Mouse (Mus musculus): ENCODE measurements around the gene Lyar. TPM values are rescaled to one million over a fixed set of nuclear protein-coding genes. Genes with fewer than 3 reads are reported as not detected.

Lyar gene
- 32.1 TPM for total RNA-seq (2023)

GRCm38 (mm10) chr5:38220328-38220912, at the start of gene Lyar, which contains the start of gene Zbtb49:
TSS of gene Lyar (plus strand) at chr5:38220470.
TSS of gene Zbtb49 (minus strand) at chr5:38220457.

DNA sequence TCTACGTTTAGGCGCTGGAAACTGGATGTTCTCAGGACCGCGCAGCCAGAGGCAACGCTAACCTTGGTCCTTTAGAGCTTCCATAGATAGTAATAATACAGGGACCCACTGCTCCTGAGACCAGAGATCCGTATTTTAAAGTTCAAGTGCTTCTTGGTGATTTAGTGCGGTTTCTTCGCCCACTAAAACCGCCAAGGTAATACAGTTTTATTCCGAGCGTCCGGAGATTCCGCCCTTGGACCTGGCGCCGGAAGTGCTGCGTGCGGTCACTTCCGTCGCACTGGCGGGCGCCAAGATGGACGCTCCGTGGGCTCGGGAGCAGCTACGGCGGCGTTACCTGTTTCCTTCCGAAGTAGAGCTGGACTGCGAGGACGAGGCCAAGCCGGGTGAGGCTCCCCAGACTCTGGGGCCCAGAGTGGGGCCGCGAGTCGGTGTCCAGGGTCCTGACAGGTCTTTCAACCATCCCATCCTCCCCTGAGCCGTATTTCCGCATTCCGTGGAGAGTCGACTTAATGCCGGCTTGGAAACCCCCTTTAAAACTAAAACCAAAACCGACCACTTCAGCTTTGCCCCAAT, 39.9 kb downstream of the Lyar start, which contains the start of gene Tmem128:
Tmem128 (plus strand) TSS at position 79 of the 576 bp plus-strand sequence.

GRCm38 (mm10) chr5:38275771-38276170, 55.5 kb downstream of the Lyar start, which contains the start of gene Otop1:
TSS of gene Otop1 (plus strand) at chr5:38275972.

Other genes with a start within 250 kb of the Lyar start
- gene Stx18, start 181.7 kb upstream of the Lyar start, total RNA-seq (2023): 24.7 TPM
- not detected for gene Nsg1, start 60.6 kb upstream of the Lyar start, total RNA-seq (2023)
- 17.9 TPM for gene Zbtb49, start within 50 bp of the Lyar start, total RNA-seq (2023)
- gene Tmem128, start 39.7 kb downstream of the Lyar start, total RNA-seq (2023): 81.9 TPM
- gene Otop1, start 55.5 kb downstream of the Lyar start, total RNA-seq (2023): not detected
- gene Drd5, start 98.9 kb downstream of the Lyar start, total RNA-seq (2023): 0.15 TPM

Data from CD8-positive naive resting alpha-beta T cell, adult 57 days (primary cell).